Mouse (Mus musculus) brain, embryonic 14.5 days (tissue): ENCODE data around the gene Cts3. TPM values are rescaled to one million over a fixed set of nuclear protein-coding genes. Genes with fewer than 3 reads are reported as not detected.
"Not testable (repeated sequence)": the region's sequence is repeated elsewhere in the genome, so short reads cannot be mapped to it uniquely, and the experiment has no call there.

Source experiments
- DNase-seq: peaks from one replicate; pipeline ENCODE4 v3.0.0-alpha.2; 2011; ENCODE audit warnings: low read depth
- CTCF ChIP-seq: fragments of 200-500 bp; IDR thresholded peaks from 2 replicates; pipeline ENCODE4 v1.5.1; 2012; ENCODE audit warnings: inconsistent platforms, mild to moderate bottlenecking, moderate library complexity, borderline replicate concordance; ENCODE audit not compliant: insufficient read depth, insufficient read length; ENCODE audit errors: extremely low read depth
- POLR2A ChIP-seq: fragments of 200-500 bp; IDR thresholded peaks from 2 replicates; pipeline ENCODE4 v1.6.1; 2012; ENCODE audit warnings: mild to moderate bottlenecking, inconsistent platforms, borderline replicate concordance; ENCODE audit not compliant: poor library complexity, insufficient read depth, insufficient read length, severe bottlenecking; ENCODE audit errors: extremely low read depth
- polyA plus RNA-seq: library from polyadenylated mRNA; depleted of rRNA; stranded (reverse); fragments of >200 nt; gene quantifications from 2 replicates; pipeline ENCODE4 v1.2.3, GENCODE M21; 2012; rRNA removed

Gene Cts3
- polyA plus RNA-seq, result 0.06 TPM in 1 of 2 replicates, not detected in the other

- TF ChIP-seq CTCF, result no peak
- no peak for TF ChIP-seq POLR2A
- DNase-seq, result no peak
Measured at GRCm38 (mm10) chr13:61570027-61570426, at the start of gene Cts3. Cts3 (minus strand) TSS chr13:61570127.

- DNase-seq, result not testable (repeated sequence)
Measured at GRCm38 (mm10) chr13:61568074-61568473, 1.9 kb downstream of the Cts3 start, which contains the start of gene Gm49352. Gm49352 (minus strand) TSS chr13:61568174.

- no peak for DNase-seq
- TF ChIP-seq CTCF, result no peak
- no peak for TF ChIP-seq POLR2A
Measured at GRCm38 (mm10) chr13:61541631-61542030, 28.3 kb downstream of the Cts3 start, which contains the start of gene Ctsm. Ctsm (minus strand) TSS chr13:61541839.

Other genes starting within 250 kb of the Cts3 start
- gene Cts7, start 211.9 kb downstream of the Cts3 start, polyA plus RNA-seq, result not detected in 2 replicates
- gene Ctsm, start 28.3 kb downstream of the Cts3 start, polyA plus RNA-seq, result 0.07 TPM in 1 of 2 replicates, not detected in the other
- not detected in 2 replicates for gene Gm49352, start 2.0 kb downstream of the Cts3 start, polyA plus RNA-seq